Mouse (Mus musculus): ENCODE data around the gene Scrt2.
A peak's percentile ranks its signal among the peaks of the same experiment; 100 is the strongest.

The Scrt2 gene

GRCm38 (mm10) chr2:152105318-152106224, 24.2 kb downstream of the Scrt2 start, which contains the start of gene Srxn1:
Gene Srxn1, plus strand, starts transcription at chr2:152105516.
- peak; percentile 98 for DNase-seq (ENCODE audit: low read depth, low spot score)

GRCm38 (mm10) chr2:152106225-152106595, 24.9 kb downstream of the Scrt2 start:
- no peak for DNase-seq (ENCODE audit: low read depth, low spot score)

- DNase-seq (ENCODE audit: low read depth, low spot score), result no peak
These were observed 25.3 kb downstream of the Scrt2 start for GRCm38 (mm10) chr2:152106597-152106996.

DNA sequence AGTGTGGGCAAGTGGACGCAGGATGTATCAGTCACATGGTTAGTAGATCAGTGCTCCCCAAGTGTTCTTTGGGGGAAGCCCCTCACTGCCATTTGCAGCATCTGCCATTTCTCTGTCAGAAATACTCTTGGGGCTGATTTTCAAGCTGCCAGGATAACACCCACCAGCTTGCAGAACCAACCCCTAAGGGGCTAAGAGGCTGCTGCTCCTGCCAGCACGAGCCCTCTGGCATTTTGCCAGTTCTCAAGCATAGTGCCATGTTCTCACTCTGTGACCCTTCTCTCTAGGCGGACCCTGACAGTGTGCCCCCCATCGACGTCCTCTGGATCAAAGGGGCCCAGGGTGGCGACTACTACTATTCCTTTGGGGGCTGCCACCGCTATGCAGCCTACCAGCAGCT, 27.4 kb downstream of the Scrt2 start:
- no peak for DNase-seq (ENCODE audit: low read depth, low spot score)

- no peak for DNase-seq (ENCODE audit: low read depth, low spot score)
These were observed 28.1 kb downstream of the Scrt2 start for GRCm38 (mm10) chr2:152109386-152109785.

GRCm38 (mm10) chr2:152111311-152111710, 30.0 kb downstream of the Scrt2 start:
- DNase-seq (ENCODE audit: low read depth, low spot score), result peak; percentile 47

DNA sequence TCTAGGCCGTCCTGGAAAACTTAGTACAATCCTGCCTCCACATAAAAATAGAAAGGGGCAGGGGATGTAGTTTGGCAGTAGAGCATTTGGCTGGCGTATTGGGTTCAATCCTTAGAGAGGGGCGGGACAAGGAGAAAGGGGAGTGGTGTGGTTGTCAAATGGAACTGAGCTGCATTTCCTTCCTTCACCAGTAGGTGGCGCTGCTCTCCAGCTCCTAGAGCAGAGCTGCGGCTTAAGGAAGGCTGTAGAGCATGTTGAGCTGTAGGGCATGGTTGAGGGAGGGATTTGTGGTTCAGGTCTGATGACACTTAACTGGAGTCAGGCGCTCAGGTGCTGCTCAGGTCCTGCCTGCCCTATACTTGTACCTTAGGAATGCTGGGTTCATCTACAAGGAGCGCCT, 30.6 kb downstream of the Scrt2 start:
- peak; percentile 95 for DNase-seq (ENCODE audit: low read depth, low spot score)

GRCm38 (mm10) chr2:152112490-152112889, 31.2 kb downstream of the Scrt2 start:
- no peak for DNase-seq (ENCODE audit: low read depth, low spot score)

GRCm38 (mm10) chr2:152112970-152113369, 31.6 kb downstream of the Scrt2 start:
- DNase-seq (ENCODE audit: low read depth, low spot score), result peak; percentile 80

- DNase-seq (ENCODE audit: low read depth, low spot score), result no peak
These were observed 33.0 kb downstream of the Scrt2 start for GRCm38 (mm10) chr2:152114057-152114975.

DNA sequence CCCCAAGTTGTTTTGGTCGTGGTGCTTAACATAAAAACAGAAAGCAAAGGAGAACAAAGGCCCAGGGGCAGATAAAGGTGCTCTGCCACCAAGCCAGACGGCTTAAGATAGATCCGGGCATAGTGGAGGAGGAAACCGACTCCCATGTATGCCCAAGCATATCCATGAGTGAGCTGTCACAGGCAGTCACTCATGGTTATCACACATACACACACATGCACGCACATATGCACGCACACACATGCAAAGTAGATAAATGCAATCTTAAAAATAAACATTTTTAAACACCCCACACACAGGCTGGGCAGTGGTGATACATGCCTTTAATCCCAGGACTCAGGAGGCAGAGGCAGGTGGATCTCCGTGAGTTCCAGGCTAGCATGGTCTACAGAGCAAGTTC, 36.4 kb downstream of the Scrt2 start:
- DNase-seq (ENCODE audit: low read depth, low spot score), result no peak

DNA sequence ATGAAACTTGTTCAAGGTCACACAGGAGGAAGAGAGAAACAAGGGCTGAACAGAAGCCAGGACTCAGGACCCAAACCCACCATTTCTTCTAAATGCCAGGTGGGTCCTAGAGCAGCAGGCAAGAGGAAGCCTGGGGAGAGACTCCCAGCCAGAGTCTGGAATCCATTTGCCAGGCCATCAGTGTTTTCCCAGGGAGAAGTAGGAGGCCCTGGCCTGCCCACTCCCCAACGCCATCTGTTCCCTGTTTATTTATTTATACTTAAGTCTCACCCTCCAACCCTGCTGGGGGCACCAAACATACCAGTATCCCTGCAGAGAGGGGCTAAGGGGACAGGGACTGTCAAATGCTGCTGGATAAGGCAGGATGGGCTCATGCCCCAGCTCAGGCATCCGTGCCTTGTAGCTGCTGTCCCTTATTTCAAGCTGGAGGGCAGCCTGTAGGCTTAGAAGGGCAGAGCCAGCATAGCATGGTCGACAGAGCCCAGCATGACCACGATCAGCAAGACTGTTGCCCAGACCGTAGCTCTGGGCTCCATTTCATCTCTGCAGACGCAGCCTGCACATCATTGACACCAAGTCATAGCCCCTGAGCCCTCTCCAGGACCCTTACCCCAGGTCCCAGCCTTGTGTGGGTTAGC, 38.0 kb downstream of the Scrt2 start:
- DNase-seq (ENCODE audit: low read depth, low spot score), result no peak

DNA sequence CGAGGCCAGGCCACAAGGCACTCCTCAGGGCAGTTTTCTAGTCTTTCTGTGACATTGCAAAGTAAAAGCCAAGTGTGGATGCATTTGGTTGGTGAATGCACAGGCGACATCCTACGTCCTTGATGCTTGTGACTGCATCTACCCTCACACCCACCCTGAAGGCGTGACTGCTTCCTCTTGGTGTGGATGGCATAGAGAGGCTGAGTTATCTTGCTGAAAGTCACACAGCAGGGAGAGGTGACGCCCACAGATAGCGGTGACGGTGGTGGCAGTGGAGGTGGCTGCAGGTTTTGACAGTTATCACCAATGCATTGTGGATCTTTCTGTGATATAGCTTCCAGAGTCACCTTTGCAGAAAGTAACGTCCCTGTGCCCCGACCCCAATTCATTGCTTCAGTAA, 41.6 kb downstream of the Scrt2 start:
- peak; percentile 68 for DNase-seq (ENCODE audit: low read depth, low spot score)

GRCm38 (mm10) chr2:152128597-152128996, 47.3 kb downstream of the Scrt2 start:
- no peak for DNase-seq (ENCODE audit: low read depth, low spot score)

DNA sequence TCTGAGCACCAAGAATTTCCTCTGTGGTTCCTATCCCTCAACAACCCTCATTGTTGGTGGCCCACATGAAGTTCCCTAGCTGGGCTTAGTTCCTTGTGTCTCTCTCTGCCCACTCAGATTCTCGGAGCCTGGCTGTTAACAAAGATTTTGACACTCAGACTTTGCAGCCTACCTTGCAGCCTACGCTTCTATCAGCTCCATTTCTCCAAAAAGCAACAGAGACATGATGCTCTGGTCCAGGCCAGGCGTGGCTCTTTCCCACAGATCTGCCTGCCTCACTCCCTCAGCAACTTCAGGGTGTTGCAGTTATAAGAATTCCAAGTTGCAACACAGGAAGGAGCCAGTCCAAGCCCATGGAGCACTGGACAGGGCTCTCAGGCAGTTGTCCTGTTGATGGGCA, 48.4 kb downstream of the Scrt2 start:
- peak; percentile 83 for DNase-seq (ENCODE audit: low read depth, low spot score)

DNA sequence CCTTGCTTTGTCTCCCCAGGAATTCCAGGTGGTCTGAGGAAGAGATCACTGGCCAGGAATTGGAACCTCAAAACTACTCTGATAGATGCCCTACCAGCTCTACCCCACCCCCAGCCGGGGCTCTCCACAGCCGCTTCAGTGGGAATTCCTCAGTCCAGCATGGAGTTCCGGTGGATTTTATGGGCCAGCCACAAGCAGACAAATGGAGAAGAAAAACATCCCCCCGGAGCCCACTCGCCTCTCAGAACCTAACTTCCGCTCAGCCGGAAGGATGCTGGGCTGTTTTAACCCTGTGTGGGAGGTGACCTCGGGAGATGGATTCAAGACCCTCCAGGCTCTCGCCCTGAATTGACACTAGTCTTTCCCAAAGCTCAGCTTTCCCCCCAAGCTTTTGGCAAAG, 50.7 kb downstream of the Scrt2 start:
- DNase-seq (ENCODE audit: low read depth, low spot score), result no peak

GRCm38 (mm10) chr2:152132691-152133090, 51.4 kb downstream of the Scrt2 start:
- DNase-seq (ENCODE audit: low read depth, low spot score), result no peak

- DNase-seq (ENCODE audit: low read depth, low spot score), result peak; percentile 61
These were observed 58.1 kb downstream of the Scrt2 start for GRCm38 (mm10) chr2:152139191-152139987.

GRCm38 (mm10) chr2:152140941-152141340, 59.6 kb downstream of the Scrt2 start:
- peak; percentile 28 for DNase-seq (ENCODE audit: low read depth, low spot score)

- DNase-seq (ENCODE audit: low read depth, low spot score), result no peak
These were observed 60.2 kb downstream of the Scrt2 start for GRCm38 (mm10) chr2:152141491-152141890.

DNA sequence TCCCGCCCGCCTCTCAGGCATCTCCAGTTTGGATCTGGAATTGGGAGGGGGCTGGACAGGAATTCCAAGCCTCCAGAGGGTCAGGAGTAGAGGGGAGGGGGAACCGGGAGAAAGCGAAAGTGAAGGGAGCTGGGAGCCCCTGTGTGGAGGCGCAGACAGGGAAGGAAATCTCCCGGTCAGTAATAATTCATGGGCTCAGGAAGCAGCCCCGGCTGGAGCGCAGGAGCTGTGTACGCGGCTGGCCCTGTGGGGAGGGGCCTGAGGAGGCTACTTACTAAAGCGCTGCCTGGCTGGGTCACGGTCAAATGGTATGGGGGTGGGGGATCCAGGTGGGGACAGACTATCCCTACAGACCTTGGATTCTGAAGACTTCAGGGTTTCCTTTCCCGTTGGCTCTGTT, 60.7 kb downstream of the Scrt2 start:
- no peak for DNase-seq (ENCODE audit: low read depth, low spot score)
